Mouse (Mus musculus) hindbrain, embryonic 11.5 days (tissue): ENCODE data around the gene Irgc1. TPM values are rescaled to one million over a fixed set of nuclear protein-coding genes. Genes with fewer than 3 reads are reported as not detected.

Experiments used
- ATAC-seq: fragments of 200-750 bp; cut with Nextera tagmentation; 2 replicates; pipeline ENCODE4 v1.8.0; 2017; ENCODE audit warnings: mild to moderate bottlenecking, moderate TSS enrichment, moderate library complexity; ENCODE audit not compliant: low FRiP score
- DNase-seq: peaks from one replicate; pipeline ENCODE4 v3.0.0-alpha.2; 2015; ENCODE audit warnings: low spot score
- H3K27ac ChIP-seq: fragments of 300-500 bp; sonication (generic); 2 replicates; pipeline ENCODE4 v1.5.1; 2014; ENCODE audit warnings: mild to moderate bottlenecking, low read depth, low read length
- H3K27me3 ChIP-seq: fragments of 300-500 bp; sonication (generic); 2 replicates; pipeline ENCODE4 v1.6.1; 2014; ENCODE audit warnings: mild to moderate bottlenecking, low read length, moderate library complexity, mixed read lengths; ENCODE audit not compliant: control insufficient read depth, insufficient read depth
- H3K36me3 ChIP-seq: fragments of 300-500 bp; sonication (generic); 2 replicates; pipeline ENCODE4 v1.6.1; 2014; ENCODE audit warnings: mild to moderate bottlenecking, low read length, moderate library complexity, mixed read lengths; ENCODE audit not compliant: control insufficient read depth, insufficient read depth
- H3K4me1 ChIP-seq: fragments of 300-500 bp; sonication (generic); replicated peaks from 2 replicates; pipeline ENCODE4 v1.6.1; 2014; ENCODE audit warnings: low read length, mixed read lengths; ENCODE audit not compliant: control insufficient read depth, insufficient read depth
- H3K4me2 ChIP-seq: fragments of 300-500 bp; sonication (generic); replicated peaks from 2 replicates; pipeline ENCODE4 v1.6.1; 2014; ENCODE audit warnings: mild to moderate bottlenecking, low read depth, low read length
- H3K4me3 ChIP-seq: fragments of 300-500 bp; sonication (generic); 2 replicates; pipeline ENCODE4 v1.5.1; 2014; ENCODE audit warnings: low read depth, low read length
- H3K9ac ChIP-seq: fragments of 300-500 bp; sonication (generic); 2 replicates; pipeline ENCODE4 v1.6.1; 2014; ENCODE audit warnings: low read depth, low read length
- H3K9me3 ChIP-seq: fragments of 300-500 bp; sonication (generic); 2 replicates; pipeline ENCODE4 v1.6.1; 2016; ENCODE audit warnings: low read length; ENCODE audit not compliant: control insufficient read depth
- WGBS: fragments of 180-500 bp; shearing (Covaris S2); extraction: QIAGEN DNeasy Blood & Tissue Kit; methylation state at CpG from one replicate; pipeline ENCODE4 v1.1.7; 2014; 5-methylcytosine and 5-hydroxymethylcytosine counted together
- polyA plus RNA-seq: library from polyadenylated mRNA; unstranded; fragments of >200 nt; fragmentation: Nextera tagmentation; extraction: Ambion mirVana; gene quantifications from 2 replicates; pipeline ENCODE4 v1.2.1, GENCODE M21; 2014

Irgc1 gene
- polyA plus RNA-seq, 1 experiment from 2014 or later: not detected

GRCm38 (mm10) chr7:24423107-24423763, 28.9 kb downstream of the Irgc1 start:
- ATAC-seq (no peak), DNase-seq (no peak)
- Histone ChIP-seq H3K36me3 (no peaks in the 10 kb centered on the region), H3K9me3 (no peaks in the 10 kb centered on the region), H3K27ac (no peak overlapping the region), H3K4me1 (peaks cover 2% of the 10 kb centered on the region; the same call in 1 of the 2 replicates), H3K4me2 (no peak overlapping the region), H3K4me3 (no peak overlapping the region), H3K27me3 (no peaks in the 10 kb centered on the region), H3K9ac (no peak overlapping the region)
- 89% methylated on average over 15 of the region's 15 CpGs for WGBS

GRCm38 (mm10) chr7:24422251-24422650, 29.8 kb downstream of the Irgc1 start:
- Histone ChIP-seq H3K9ac (peak overlapping the region; percentile 11; the same call in 1 of the 2 replicates), H3K9me3 (no peaks in the 10 kb centered on the region), H3K27me3 (no peaks in the 10 kb centered on the region), H3K4me2 (no peak overlapping the region), H3K4me1 (peaks cover 2% of the 10 kb centered on the region; the same call in 1 of the 2 replicates), H3K27ac (peak overlapping the region; percentile 42), H3K4me3 (no peak overlapping the region), H3K36me3 (no peaks in the 10 kb centered on the region)
- peak; percentile 19 for DNase-seq
- no peak; the same call in 1 of the 2 replicates for ATAC-seq
- WGBS: 67% methylated on average over 8 of the region's 8 CpGs

- H3K4me1 ChIP-seq: peaks cover 2% of the 10 kb centered on the region; the same call in 1 of the 2 replicates
- H3K4me2 ChIP-seq: no peak overlapping the region
- no peak overlapping the region for H3K27ac ChIP-seq
- H3K9ac ChIP-seq: peak overlapping the region; percentile 11; the same call in 1 of the 2 replicates
- no peaks in the 10 kb centered on the region for H3K9me3 ChIP-seq
- H3K27me3 ChIP-seq: no peaks in the 10 kb centered on the region
- ATAC-seq: peak; percentile 26; the same call in 1 of the 2 replicates
- H3K4me3 ChIP-seq: no peak overlapping the region
- peak; percentile 20 for DNase-seq
- WGBS: 63% methylated on average over 7 of the region's 7 CpGs
- no peaks in the 10 kb centered on the region for H3K36me3 ChIP-seq
Measured at GRCm38 (mm10) chr7:24421648-24422047, 30.4 kb downstream of the Irgc1 start.

- H3K36me3 ChIP-seq: 0 out of 2 replicates have a peak, but pooled peaks cover 2% of the 10 kb centered on the region
- peak overlapping the region; percentile 23; the same call in 1 of the 2 replicates for H3K9ac ChIP-seq
- peak; percentile 48; the same call in 1 of the 2 replicates for ATAC-seq
- peaks cover 2% of the 10 kb centered on the region; the same call in 1 of the 2 replicates for H3K4me1 ChIP-seq
- DNase-seq: peak; percentile 31
- H3K4me3 ChIP-seq: no peak overlapping the region
- peak overlapping the region; percentile 9; the same call in 1 of the 2 replicates for H3K27ac ChIP-seq
- H3K9me3 ChIP-seq: no peaks in the 10 kb centered on the region
- 41% methylated on average over 8 of the region's 8 CpGs for WGBS
- no peak overlapping the region for H3K4me2 ChIP-seq
- no peaks in the 10 kb centered on the region for H3K27me3 ChIP-seq
Measured at GRCm38 (mm10) chr7:24419579-24419978, 32.5 kb downstream of the Irgc1 start.

GRCm38 (mm10) chr7:24415261-24415660, 36.8 kb downstream of the Irgc1 start:
- Histone ChIP-seq H3K4me1 (peaks cover 2% of the 10 kb centered on the region; the same call in 1 of the 2 replicates), H3K4me2 (no peak overlapping the region), H3K27me3 (no peaks in the 10 kb centered on the region), H3K27ac (no peak overlapping the region), H3K4me3 (no peak overlapping the region), H3K36me3 (0 out of 2 replicates have a peak, but pooled peaks cover 2% of the 10 kb centered on the region), H3K9me3 (no peaks in the 10 kb centered on the region), H3K9ac (no peak overlapping the region)
- 84% methylated on average over 7 of the region's 7 CpGs for WGBS
- no peak for DNase-seq
- ATAC-seq: no peak

- Histone ChIP-seq H3K9ac (no peak overlapping the region), H3K4me3 (no peak overlapping the region), H3K9me3 (no peaks in the 10 kb centered on the region), H3K36me3 (0 out of 2 replicates have a peak, but pooled peaks cover 2% of the 10 kb centered on the region), H3K27ac (no peak overlapping the region), H3K4me2 (no peak overlapping the region), H3K27me3 (no peaks in the 10 kb centered on the region), H3K4me1 (no peaks in the 10 kb centered on the region)
- 97% methylated on average over 3 of the region's 3 CpGs for WGBS
- ATAC-seq (no peak), DNase-seq (no peak)
Measured at GRCm38 (mm10) chr7:24413630-24414029, 38.5 kb downstream of the Irgc1 start.

GRCm38 (mm10) chr7:24410831-24411230, 41.3 kb downstream of the Irgc1 start:
- ATAC-seq: no peak
- 76% methylated on average over 3 of the region's 3 CpGs for WGBS
- no peak overlapping the region for H3K27ac ChIP-seq
- no peak for DNase-seq
- H3K9ac ChIP-seq: no peak overlapping the region
- H3K27me3 ChIP-seq: no peaks in the 10 kb centered on the region
- H3K4me2 ChIP-seq: no peak overlapping the region
- H3K36me3 ChIP-seq: peaks cover 1% of the 10 kb centered on the region; the same call in 1 of the 2 replicates
- no peaks in the 10 kb centered on the region for H3K4me1 ChIP-seq
- H3K9me3 ChIP-seq: no peaks in the 10 kb centered on the region
- H3K4me3 ChIP-seq: no peak overlapping the region

- Histone ChIP-seq H3K36me3 (peaks cover 5% of the 10 kb centered on the region; the same call in 1 of the 2 replicates), H3K27ac (no peak overlapping the region), H3K4me3 (no peak overlapping the region), H3K4me1 (no peaks in the 10 kb centered on the region), H3K9me3 (no peaks in the 10 kb centered on the region), H3K27me3 (no peaks in the 10 kb centered on the region), H3K4me2 (no peak overlapping the region), H3K9ac (no peak overlapping the region)
- DNase-seq (no peak), ATAC-seq (no peak)
- 91% methylated on average over 6 of the region's 6 CpGs for WGBS
Measured at GRCm38 (mm10) chr7:24410123-24410522, 42.0 kb downstream of the Irgc1 start.

- DNase-seq: no peak
- Histone ChIP-seq H3K4me3 (no peak overlapping the region), H3K9me3 (no peaks in the 10 kb centered on the region), H3K27ac (no peak overlapping the region), H3K9ac (no peak overlapping the region), H3K4me2 (no peak overlapping the region), H3K27me3 (no peaks in the 10 kb centered on the region), H3K4me1 (no peaks in the 10 kb centered on the region), H3K36me3 (peaks cover 5% of the 10 kb centered on the region; the same call in 1 of the 2 replicates)
- no peak for ATAC-seq
- 94% methylated on average over 9 of the region's 9 CpGs for WGBS
Measured at GRCm38 (mm10) chr7:24408186-24408585, 43.9 kb downstream of the Irgc1 start.
